Mouse (Mus musculus) stomach, postnatal 0 days (tissue): ENCODE results near the gene 1700001P01Rik.

ENCODE experiments used
- CTCF ChIP-seq: IDR thresholded peaks from 2 replicates; pipeline ENCODE4 v1.5.1; 2016; ENCODE audit warnings: antibody characterized with exemption, low read depth, mild to moderate bottlenecking, moderate library complexity
- EP300 ChIP-seq: optimal IDR thresholded peaks from 2 replicates; pipeline ENCODE3; 2016; ENCODE audit warnings: antibody characterized with exemption

GRCm38 (mm10) chr11:97787961-97788360 is 12.2 kb upstream of the 1700001P01Rik start:
- TF ChIP-seq EP300 (no peak), CTCF (no peak)
